Mouse (Mus musculus) hindbrain, embryonic 15.5 days (tissue): ENCODE data around the gene Phyhipl. TPM values are rescaled to one million over a fixed set of nuclear protein-coding genes. Genes with fewer than 3 reads are reported as not detected.
A peak's percentile ranks its signal among the peaks of the same experiment; 100 is the strongest.

ENCODE experiments used
- ATAC-seq: fragments of 200-750 bp; cut with Nextera tagmentation; 2 replicates; pipeline ENCODE4 v1.8.0; 2017; ENCODE audit warnings: low read depth, moderate number of reproducible peaks, moderate TSS enrichment; ENCODE audit not compliant: low FRiP score
- H3K27ac ChIP-seq: fragments of 300-500 bp; sonication (generic); replicated peaks from 2 replicates; pipeline ENCODE4 v1.5.1; 2015; ENCODE audit warnings: mild to moderate bottlenecking, inconsistent platforms
- H3K27me3 ChIP-seq: fragments of 300-500 bp; sonication (generic); 2 replicates; pipeline ENCODE4 v1.6.1; 2015; ENCODE audit warnings: control low read depth, inconsistent platforms
- H3K36me3 ChIP-seq: fragments of 300-500 bp; sonication (generic); 2 replicates; pipeline ENCODE4 v1.6.1; 2015; ENCODE audit warnings: control low read depth, inconsistent platforms
- H3K4me1 ChIP-seq: fragments of 300-500 bp; sonication (generic); replicated peaks from 2 replicates; pipeline ENCODE4 v1.6.1; 2015; ENCODE audit warnings: control low read depth, inconsistent platforms
- H3K4me2 ChIP-seq: fragments of 300-500 bp; sonication (generic); 2 replicates; pipeline ENCODE4 v1.6.1; 2015; ENCODE audit warnings: moderate library complexity, mild to moderate bottlenecking, inconsistent platforms
- H3K4me3 ChIP-seq: fragments of 300-500 bp; sonication (generic); 2 replicates; pipeline ENCODE4 v1.5.1; 2015; ENCODE audit warnings: mild to moderate bottlenecking, inconsistent platforms
- H3K9ac ChIP-seq: fragments of 300-500 bp; sonication (generic); 2 replicates; pipeline ENCODE4 v1.6.1; 2015; ENCODE audit warnings: inconsistent platforms
- H3K9me3 ChIP-seq: fragments of 300-500 bp; sonication (generic); 2 replicates; pipeline ENCODE4 v1.6.1; 2016; ENCODE audit warnings: control low read depth, inconsistent platforms
- WGBS: fragments of 180-500 bp; shearing (Covaris S2); methylation state at CpG from one replicate; pipeline ENCODE4 v1.1.7; 2015; 5-methylcytosine and 5-hydroxymethylcytosine counted together
- polyA plus RNA-seq: library from polyadenylated mRNA; unstranded; fragments of >200 nt; fragmentation: Nextera tagmentation; extraction: Ambion mirVana; gene quantifications from 2 replicates; pipeline ENCODE4 v1.2.1, GENCODE M21; 2015

Gene Phyhipl
- polyA plus RNA-seq, 1 experiment from 2014 or later = 310 TPM

GRCm38 (mm10) chr10:70616377-70616776 lies 39.4 kb downstream of the Phyhipl start:
- Histone ChIP-seq H3K27me3 (no peaks in the 10 kb centered on the region), H3K4me1 (no peaks in the 10 kb centered on the region), H3K4me2 (no peak overlapping the region), H3K27ac (no peak overlapping the region), H3K9me3 (no peaks in the 10 kb centered on the region), H3K9ac (no peak overlapping the region), H3K36me3 (no peaks in the 10 kb centered on the region), H3K4me3 (no peak overlapping the region)
- WGBS = 90% methylated on average over 6 of the region's 6 CpGs
- no peak for ATAC-seq

- H3K27ac ChIP-seq = no peak overlapping the region
- H3K4me3 ChIP-seq = no peak overlapping the region
- 96% methylated on average over 1 of the region's 1 CpGs for WGBS
- H3K36me3 ChIP-seq = no peaks in the 10 kb centered on the region
- ATAC-seq = no peak
- no peaks in the 10 kb centered on the region for H3K9me3 ChIP-seq
- no peaks in the 10 kb centered on the region for H3K4me1 ChIP-seq
- H3K27me3 ChIP-seq = no peaks in the 10 kb centered on the region
- H3K9ac ChIP-seq = no peak overlapping the region
- H3K4me2 ChIP-seq = no peak overlapping the region
Measured at GRCm38 (mm10) chr10:70611633-70612032, 44.1 kb downstream of the Phyhipl start.

- no peaks in the 10 kb centered on the region for H3K27me3 ChIP-seq
- WGBS = 0% methylated on average over 28 of the region's 28 CpGs
- H3K27ac ChIP-seq = peak overlapping the region; percentile 97
- H3K4me2 ChIP-seq = peak overlapping the region; percentile 85
- peak; percentile 46 for ATAC-seq
- no peaks in the 10 kb centered on the region for H3K36me3 ChIP-seq
- H3K4me1 ChIP-seq = peaks cover 24% of the 10 kb centered on the region
- peak overlapping the region; percentile 84 for H3K9ac ChIP-seq
- no peaks in the 10 kb centered on the region for H3K9me3 ChIP-seq
- peak overlapping the region; percentile 77 for H3K4me3 ChIP-seq
Measured at GRCm38 (mm10) chr10:70599925-70600305, 55.9 kb downstream of the Phyhipl start.

GRCm38 (mm10) chr10:70599126-70599924 lies 56.4 kb downstream of the Phyhipl start:
- Histone ChIP-seq H3K4me3 (peak overlapping the region; percentile 77), H3K9ac (peak overlapping the region; percentile 87), H3K4me1 (peaks cover 24% of the 10 kb centered on the region), H3K27ac (peak overlapping the region; percentile 97), H3K27me3 (no peaks in the 10 kb centered on the region), H3K36me3 (no peaks in the 10 kb centered on the region), H3K4me2 (peak overlapping the region; percentile 85), H3K9me3 (no peaks in the 10 kb centered on the region)
- WGBS = under 1% methylated on average over 86 of the region's 124 CpGs
- peak; percentile 94 for ATAC-seq

- peak; percentile 63 for ATAC-seq
- H3K4me3 ChIP-seq = peak overlapping the region; percentile 77
- peak overlapping the region; percentile 85 for H3K4me2 ChIP-seq
- peaks cover 28% of the 10 kb centered on the region for H3K4me1 ChIP-seq
- no peaks in the 10 kb centered on the region for H3K36me3 ChIP-seq
- under 1% methylated on average over 48 of the region's 48 CpGs for WGBS
- H3K9ac ChIP-seq = peak overlapping the region; percentile 87
- no peaks in the 10 kb centered on the region for H3K27me3 ChIP-seq
- no peaks in the 10 kb centered on the region for H3K9me3 ChIP-seq
- peak overlapping the region; percentile 97 for H3K27ac ChIP-seq
Measured at GRCm38 (mm10) chr10:70598516-70599125, 57.1 kb downstream of the Phyhipl start.

- Histone ChIP-seq H3K4me3 (peak overlapping the region; percentile 77), H3K27me3 (no peaks in the 10 kb centered on the region), H3K9ac (peak overlapping the region; percentile 87), H3K4me2 (peak overlapping the region; percentile 85), H3K27ac (peak overlapping the region; percentile 97), H3K4me1 (peaks cover 28% of the 10 kb centered on the region), H3K36me3 (no peaks in the 10 kb centered on the region), H3K9me3 (no peaks in the 10 kb centered on the region)
- WGBS = 5% methylated on average over 10 of the region's 10 CpGs
- ATAC-seq = 0 out of 2 replicates have a peak, but pooled peaks have one; percentile 10
Measured at GRCm38 (mm10) chr10:70598081-70598515, 57.7 kb downstream of the Phyhipl start.

- H3K4me2 ChIP-seq = 0 out of 2 replicates have a peak overlapping the region, but pooled peaks have one; percentile 0
- 39% methylated on average over 1 of the region's 1 CpGs for WGBS
- H3K9me3 ChIP-seq = no peaks in the 10 kb centered on the region
- H3K4me3 ChIP-seq = no peak overlapping the region
- ATAC-seq = no peak
- no peak overlapping the region for H3K9ac ChIP-seq
- H3K36me3 ChIP-seq = no peaks in the 10 kb centered on the region
- H3K27me3 ChIP-seq = no peaks in the 10 kb centered on the region
- H3K4me1 ChIP-seq = peaks cover 22% of the 10 kb centered on the region
- no peak overlapping the region for H3K27ac ChIP-seq
Measured at GRCm38 (mm10) chr10:70594007-70594406, 61.8 kb downstream of the Phyhipl start.

- 83% methylated on average over 3 of the region's 3 CpGs for WGBS
Measured at GRCm38 (mm10) chr10:70586876-70587405, 68.8 kb downstream of the Phyhipl start.

GRCm38 (mm10) chr10:70584171-70584570 lies 71.6 kb downstream of the Phyhipl start:
- H3K9me3 ChIP-seq = no peaks in the 10 kb centered on the region
- WGBS = 86% methylated on average over 1 of the region's 1 CpGs

More at GRCm38 (mm10) chr10:70586876-70587405, 68.8 kb downstream of the Phyhipl start:
- Histone ChIP-seq H3K4me3 (no peak overlapping the region), H3K4me1 (peaks cover 10% of the 10 kb centered on the region), H3K36me3 (no peaks in the 10 kb centered on the region), H3K9me3 (no peaks in the 10 kb centered on the region), H3K27me3 (no peaks in the 10 kb centered on the region), H3K9ac (no peak overlapping the region), H3K4me2 (no peak overlapping the region), H3K27ac (no peak overlapping the region)
- no peak for ATAC-seq

GRCm38 (mm10) chr10:70581556-70582211 lies 74.1 kb downstream of the Phyhipl start:
- WGBS = 65% methylated on average over 7 of the region's 7 CpGs
- Histone ChIP-seq H3K9me3 (no peaks in the 10 kb centered on the region), H3K27me3 (no peaks in the 10 kb centered on the region), H3K9ac (no peak overlapping the region), H3K36me3 (no peaks in the 10 kb centered on the region), H3K4me1 (peaks cover 8% of the 10 kb centered on the region), H3K4me3 (no peak overlapping the region), H3K4me2 (no peak overlapping the region), H3K27ac (no peak overlapping the region)
- ATAC-seq = no peak

More at GRCm38 (mm10) chr10:70584171-70584570, 71.6 kb downstream of the Phyhipl start:
- Histone ChIP-seq H3K4me1 (peaks cover 17% of the 10 kb centered on the region), H3K36me3 (no peaks in the 10 kb centered on the region), H3K4me3 (no peak overlapping the region), H3K27ac (no peak overlapping the region), H3K27me3 (no peaks in the 10 kb centered on the region), H3K9ac (no peak overlapping the region), H3K4me2 (no peak overlapping the region)
- ATAC-seq = no peak

- H3K36me3 ChIP-seq = peaks cover 51% of the 10 kb centered on the region
- WGBS = 32% methylated on average over 3 of the region's 3 CpGs
- ATAC-seq = no peak
Measured at GRCm38 (mm10) chr10:70563636-70564035, 92.1 kb downstream of the Phyhipl start.

More at GRCm38 (mm10) chr10:70563636-70564035, 92.1 kb downstream of the Phyhipl start:
- Histone ChIP-seq H3K4me1 (no peaks in the 10 kb centered on the region; the same call in 1 of the 2 replicates), H3K4me3 (no peak overlapping the region), H3K27me3 (no peaks in the 10 kb centered on the region), H3K27ac (no peak overlapping the region), H3K9me3 (no peaks in the 10 kb centered on the region), H3K9ac (no peak overlapping the region), H3K4me2 (no peak overlapping the region)
